Mouse (Mus musculus): Measurements from ENCODE around the gene Vps37c.

- no peak for TF ChIP-seq CTCF (IDR thresholded peaks at IDR 0.05)
- TF ChIP-seq EP300 (IDR thresholded peaks at IDR 0.05) = no peak
Observed at GRCm38 (mm10) chr19:10761794-10762415, 73.4 kb downstream of the Vps37c start.
